Mouse (Mus musculus) liver, embryonic 16.5 days (tissue): ENCODE measurements around the gene BC024978. TPM values are rescaled to one million over a fixed set of nuclear protein-coding genes. Genes with fewer than 3 reads are reported as not detected.

Source experiments
- ATAC-seq: fragments of 200-750 bp; cut with Nextera tagmentation; 2 replicates; pipeline ENCODE4 v1.8.0; 2017; ENCODE audit warnings: low read depth, mild to moderate bottlenecking, moderate number of reproducible peaks, moderate library complexity
- H3K27ac ChIP-seq: fragments of 300-500 bp; sonication (generic); 2 replicates; pipeline ENCODE4 v1.5.1; 2014; ENCODE audit warnings: mild to moderate bottlenecking, low read length
- H3K27me3 ChIP-seq: fragments of 300-500 bp; sonication (generic); 2 replicates; pipeline ENCODE4 v1.6.1; 2014; ENCODE audit warnings: low read depth, low read length, mixed read lengths; ENCODE audit not compliant: control insufficient read depth, insufficient read depth
- H3K36me3 ChIP-seq: fragments of 300-500 bp; sonication (generic); 2 replicates; pipeline ENCODE4 v1.6.1; 2014; ENCODE audit warnings: mild to moderate bottlenecking; ENCODE audit not compliant: control insufficient read depth, insufficient read depth
- H3K4me1 ChIP-seq: fragments of 300-500 bp; sonication (generic); 2 replicates; pipeline ENCODE4 v1.6.1; 2014; ENCODE audit warnings: low read depth, low read length, mixed read lengths; ENCODE audit not compliant: control insufficient read depth
- H3K4me2 ChIP-seq: fragments of 300-500 bp; sonication (generic); 2 replicates; pipeline ENCODE4 v1.6.1; 2014; ENCODE audit warnings: low read depth, low read length, mixed read lengths
- H3K4me3 ChIP-seq: fragments of 300-500 bp; sonication (generic); 2 replicates; pipeline ENCODE4 v1.5.1; 2014; ENCODE audit warnings: low read depth, mild to moderate bottlenecking, low read length
- H3K9ac ChIP-seq: fragments of 300-500 bp; sonication (generic); 2 replicates; pipeline ENCODE4 v1.6.1; 2014; ENCODE audit warnings: low read depth, low read length
- H3K9me3 ChIP-seq: fragments of 300-500 bp; sonication (generic); replicated peaks from 2 replicates; pipeline ENCODE4 v1.6.1; 2016; ENCODE audit warnings: low read length; ENCODE audit not compliant: control insufficient read depth
- WGBS: fragments of 180-500 bp; shearing (Covaris S2); extraction: QIAGEN DNeasy Blood & Tissue Kit; methylation state at CpG from one replicate; pipeline ENCODE4 v1.1.7; 2014; ENCODE audit not compliant: insufficient replicate concordance; 5-methylcytosine and 5-hydroxymethylcytosine counted together
- polyA plus RNA-seq: library from polyadenylated mRNA; unstranded; fragments of >200 nt; fragmentation: Nextera tagmentation; extraction: Ambion mirVana; gene quantifications from 2 replicates; pipeline ENCODE4 v1.2.1, GENCODE M21; 2015

The BC024978 gene
- polyA plus RNA-seq, 1 experiment from 2014 or later, result 0.87 TPM

DNA sequence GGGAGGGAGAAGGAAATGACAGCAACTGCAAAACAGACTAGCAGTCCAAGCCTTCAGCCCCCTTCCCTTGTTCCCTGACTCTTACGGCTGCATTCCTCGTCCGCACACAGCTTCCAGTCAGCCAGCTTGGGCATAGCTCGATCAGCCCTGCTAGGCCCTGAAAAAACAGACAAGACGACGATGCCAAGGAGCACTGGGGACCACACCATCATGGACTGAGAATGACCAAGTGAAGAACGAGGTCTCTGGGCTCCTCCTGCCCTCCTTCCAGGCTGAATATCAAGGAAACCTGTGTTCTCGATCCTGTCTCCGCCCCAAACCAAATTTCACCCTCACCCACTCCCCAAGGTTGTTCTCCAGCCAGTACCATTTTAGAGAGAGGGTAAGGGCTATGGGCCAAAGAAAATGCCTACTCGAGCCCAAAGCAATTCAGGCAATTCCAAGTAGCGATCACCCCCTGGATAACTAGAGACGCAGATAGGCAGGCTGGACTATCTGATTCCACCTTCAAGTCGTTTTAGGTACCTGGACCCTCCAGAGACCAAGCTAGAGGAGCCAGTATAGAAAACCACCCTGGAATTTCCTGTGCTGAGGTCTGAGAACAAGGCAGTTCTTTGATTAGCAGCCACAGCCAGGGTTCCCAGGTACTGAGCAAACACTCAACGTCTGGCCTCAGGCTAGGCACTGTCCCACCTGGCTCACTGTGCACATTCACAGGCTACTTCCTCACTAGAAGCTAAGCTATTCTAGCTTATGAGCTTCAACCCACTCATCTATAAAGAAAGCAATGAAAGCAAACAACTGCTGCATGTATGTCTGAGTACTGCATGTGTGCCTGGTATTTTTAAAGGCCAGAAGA, 14.5 kb upstream of the BC024978 start, which contains the start of the genes Gm21983 and Mia:
TSS of gene Gm21983 (minus strand) at position 250 of the 859 bp plus-strand sequence.
TSS of gene Mia (minus strand) at position 321 of the 859 bp plus-strand sequence.
- Histone ChIP-seq H3K4me1 (peaks cover 19% of the 10 kb centered on the region), H3K27ac (no peak within 1 kb of the TSS), H3K36me3 (peaks cover 14% of the 10 kb centered on the region), H3K27me3 (no peaks in the 10 kb centered on the region), H3K9ac (no peak within 1 kb of the TSS), H3K4me2 (no peak within 1 kb of the TSS), H3K9me3 (no peaks in the 10 kb centered on the region), H3K4me3 (no peak within 1 kb of the TSS)
- 62% methylated on average over 14 of the region's 14 CpGs for WGBS
- no peak for ATAC-seq

DNA sequence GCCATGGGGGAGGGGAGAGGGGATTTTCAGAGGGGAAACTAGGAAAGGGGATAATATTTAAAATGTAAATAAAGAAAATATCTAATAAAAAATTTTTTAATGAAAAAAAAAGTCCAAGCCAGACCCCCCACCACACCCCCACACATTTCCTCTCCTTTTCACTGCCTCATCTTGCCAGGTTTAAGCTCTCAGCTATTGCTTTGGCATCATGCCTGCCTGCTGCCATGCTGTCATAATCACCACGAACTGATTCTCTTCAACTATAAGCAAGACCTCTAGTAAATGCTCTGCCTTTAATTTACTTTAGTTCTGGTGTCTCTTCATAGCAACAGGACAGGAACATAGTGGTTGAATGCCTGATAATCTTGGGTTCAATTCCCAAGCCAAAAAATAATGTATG, 13.1 kb upstream of the BC024978 start:
- H3K9me3 ChIP-seq, result no peaks in the 10 kb centered on the region

DNA sequence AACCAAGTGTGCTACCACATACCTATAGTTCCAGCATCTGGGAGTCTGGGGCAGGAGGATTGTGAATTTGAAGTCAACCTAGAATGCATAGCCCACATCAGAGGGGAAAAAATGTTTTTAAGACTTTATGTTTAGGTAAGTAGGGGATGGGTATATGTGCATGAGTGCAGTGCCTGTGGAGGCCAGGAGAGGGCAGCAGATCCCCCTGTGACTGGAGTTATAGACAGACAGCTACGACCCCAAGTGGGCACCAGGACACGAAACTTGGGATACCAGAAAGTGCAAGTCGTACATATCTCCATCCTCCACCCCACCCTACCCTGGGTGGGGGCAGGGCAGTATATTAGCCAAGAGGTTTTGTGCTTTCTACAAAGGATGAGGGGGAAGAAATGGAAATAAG, 10.6 kb upstream of the BC024978 start:
- Histone ChIP-seq H3K9me3 (no peaks in the 10 kb centered on the region), H3K4me1 (peaks cover 4% of the 10 kb centered on the region), H3K4me3 (no peak overlapping the region), H3K36me3 (peaks cover 44% of the 10 kb centered on the region), H3K27ac (no peak overlapping the region), H3K27me3 (no peaks in the 10 kb centered on the region), H3K4me2 (no peak overlapping the region), H3K9ac (no peak overlapping the region)
- ATAC-seq, result no peak
- WGBS, result 42% methylated on average over 3 of the region's 3 CpGs

More for the DNA sequence above, 13.1 kb upstream of the BC024978 start:
- no peak overlapping the region for H3K27ac ChIP-seq
- peaks cover 23% of the 10 kb centered on the region for H3K36me3 ChIP-seq
- H3K9ac ChIP-seq, result no peak overlapping the region
- peaks cover 19% of the 10 kb centered on the region for H3K4me1 ChIP-seq
- no peak overlapping the region for H3K4me3 ChIP-seq
- no peaks in the 10 kb centered on the region for H3K27me3 ChIP-seq
- no peak for ATAC-seq
- WGBS, result 53% methylated on average over 1 of the region's 1 CpGs
- no peak overlapping the region for H3K4me2 ChIP-seq

DNA sequence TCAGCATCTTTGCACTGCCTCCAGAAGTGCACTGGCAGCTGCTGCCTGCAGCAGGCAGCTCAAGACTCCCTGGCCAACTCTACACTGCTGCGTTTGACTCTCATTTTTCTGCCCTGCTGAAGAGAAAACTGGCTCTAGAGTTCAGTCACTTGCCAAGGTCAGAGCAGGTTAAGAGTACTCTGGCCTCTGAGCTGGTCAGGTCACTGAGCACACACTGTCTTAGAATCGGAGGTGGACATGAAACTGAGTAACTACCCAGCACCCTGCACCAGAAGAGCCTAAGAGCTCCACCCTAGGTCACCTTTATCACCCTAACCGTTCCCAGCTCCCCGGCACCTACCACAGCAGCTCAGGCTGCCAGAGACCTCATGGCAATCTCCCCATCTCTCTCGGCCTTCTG, 9.6 kb upstream of the BC024978 start:
- no peak for ATAC-seq
- H3K4me2 ChIP-seq, result no peak overlapping the region
- peaks cover 53% of the 10 kb centered on the region for H3K36me3 ChIP-seq
- no peaks in the 10 kb centered on the region for H3K4me1 ChIP-seq
- H3K4me3 ChIP-seq, result no peak overlapping the region
- no peaks in the 10 kb centered on the region for H3K9me3 ChIP-seq
- WGBS, result 73% methylated on average over 5 of the region's 5 CpGs
- H3K27ac ChIP-seq, result no peak overlapping the region
- H3K9ac ChIP-seq, result no peak overlapping the region
- no peaks in the 10 kb centered on the region for H3K27me3 ChIP-seq

DNA sequence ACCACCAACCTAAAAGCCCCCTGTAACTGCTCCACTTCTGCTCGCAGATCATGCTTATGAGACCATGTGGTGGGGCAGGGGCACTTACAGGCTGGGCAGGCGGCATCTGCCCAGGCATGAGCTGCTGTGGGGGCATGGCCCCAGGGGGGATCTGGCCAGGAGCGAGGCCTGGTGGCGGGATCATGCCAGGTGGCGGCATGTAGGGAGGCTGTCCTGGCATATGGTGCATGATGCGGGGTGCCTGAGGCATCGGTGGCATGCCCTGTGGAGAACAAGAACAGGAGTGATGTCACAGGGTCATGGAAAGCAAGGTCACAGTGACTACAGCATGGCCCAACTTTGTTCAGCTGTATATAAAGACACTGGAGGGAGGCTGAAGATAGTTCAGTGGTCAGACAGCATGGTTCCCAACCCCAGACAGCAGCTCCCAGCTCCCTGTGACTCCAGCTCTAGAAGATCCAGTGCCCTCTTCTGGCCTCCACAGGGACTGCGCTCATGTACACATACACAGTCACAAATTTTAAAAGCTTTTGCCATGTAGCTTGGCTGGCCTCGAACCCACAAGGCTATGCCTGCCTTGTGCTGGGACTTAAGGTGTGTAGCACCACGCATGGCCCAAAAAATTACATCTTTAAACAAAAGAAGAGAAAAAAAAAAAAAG, 6.2 kb upstream of the BC024978 start:
- H3K4me2 ChIP-seq, result no peak overlapping the region
- WGBS, result 86% methylated on average over 10 of the region's 10 CpGs
- H3K4me3 ChIP-seq, result no peak overlapping the region
- H3K9ac ChIP-seq, result no peak overlapping the region
- no peak overlapping the region for H3K27ac ChIP-seq
- H3K27me3 ChIP-seq, result no peaks in the 10 kb centered on the region
- peaks cover 75% of the 10 kb centered on the region for H3K36me3 ChIP-seq
- H3K4me1 ChIP-seq, result peaks cover under 1% of the 10 kb centered on the region
- H3K9me3 ChIP-seq, result no peaks in the 10 kb centered on the region
- no peak for ATAC-seq

DNA sequence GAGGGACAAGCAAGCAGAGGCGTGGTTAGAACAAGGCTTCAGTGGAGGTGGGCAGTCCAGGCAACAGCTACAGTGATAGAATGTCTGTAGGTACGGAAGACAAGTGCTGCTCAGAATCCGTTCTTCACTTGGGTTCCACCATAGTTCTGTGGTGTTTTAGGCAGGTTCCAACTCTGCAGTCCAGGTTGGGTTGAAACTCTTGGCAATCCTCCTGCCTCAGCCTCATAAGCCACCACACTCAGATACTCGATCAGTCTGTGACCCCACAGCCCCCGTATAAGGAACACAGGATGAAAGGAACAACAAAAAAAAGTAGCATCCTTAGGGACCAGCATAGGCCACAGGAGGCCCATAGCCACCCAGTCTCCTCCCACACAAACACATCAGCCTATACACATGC, 3.1 kb upstream of the BC024978 start:
- 84% methylated on average over 5 of the region's 5 CpGs for WGBS
- ATAC-seq, result no peak
- Histone ChIP-seq H3K27ac (no peak overlapping the region), H3K9me3 (no peaks in the 10 kb centered on the region), H3K4me1 (peaks cover 17% of the 10 kb centered on the region), H3K36me3 (peaks cover 53% of the 10 kb centered on the region), H3K4me2 (no peak overlapping the region), H3K9ac (no peak overlapping the region), H3K27me3 (no peaks in the 10 kb centered on the region), H3K4me3 (no peak overlapping the region)

DNA sequence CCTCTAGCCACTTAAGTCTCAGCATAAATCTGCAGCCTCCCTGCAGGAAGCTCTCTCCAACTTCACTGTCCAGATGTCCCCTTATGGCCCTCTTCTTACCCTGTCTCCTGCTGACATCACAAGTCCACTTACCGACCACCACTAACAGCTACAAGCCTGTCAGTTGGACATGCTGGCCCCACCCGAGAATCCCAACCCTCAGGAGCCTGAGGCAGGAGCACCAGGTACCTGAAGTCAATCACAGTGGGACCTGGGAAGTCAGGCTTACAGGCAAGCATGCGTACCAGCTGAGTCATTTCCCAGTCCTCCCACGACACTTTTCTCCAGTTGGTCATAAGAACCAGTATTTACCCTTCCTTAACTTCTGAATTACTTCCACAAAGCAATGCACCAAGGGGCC, 1.9 kb upstream of the BC024978 start:
- H3K27me3 ChIP-seq, result no peaks in the 10 kb centered on the region
- H3K4me3 ChIP-seq, result no peak overlapping the region
- no peaks in the 10 kb centered on the region for H3K9me3 ChIP-seq
- H3K4me1 ChIP-seq, result peaks cover 17% of the 10 kb centered on the region
- 71% methylated on average over 4 of the region's 4 CpGs for WGBS
- no peak overlapping the region for H3K27ac ChIP-seq
- ATAC-seq, result no peak
- H3K9ac ChIP-seq, result no peak overlapping the region
- H3K36me3 ChIP-seq, result peaks cover 44% of the 10 kb centered on the region
- no peak overlapping the region for H3K4me2 ChIP-seq

DNA sequence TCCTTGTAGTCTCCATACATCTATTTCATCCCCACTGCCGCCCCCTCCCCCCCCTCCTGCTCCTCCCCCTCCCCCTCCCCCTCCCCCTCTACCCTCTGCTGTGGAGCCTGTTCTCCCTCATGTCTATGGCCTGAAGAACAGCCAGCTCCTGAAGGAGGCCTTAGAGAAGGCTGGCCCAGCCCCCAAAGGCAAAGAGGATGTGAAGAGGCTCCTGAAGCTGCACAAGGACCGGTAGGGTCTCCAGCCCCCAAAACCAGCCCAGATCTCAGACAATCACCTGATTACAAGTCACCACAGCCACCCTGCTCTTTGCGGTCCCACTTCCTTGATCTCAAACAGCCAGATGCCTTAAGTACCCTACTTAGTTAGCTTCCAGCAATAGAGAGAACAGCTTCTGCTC, 1.6 kb downstream of the BC024978 start:
- H3K27me3 ChIP-seq, result no peaks in the 10 kb centered on the region
- peaks cover 11% of the 10 kb centered on the region for H3K36me3 ChIP-seq
- H3K27ac ChIP-seq, result no peak overlapping the region
- H3K4me1 ChIP-seq, result peaks cover 17% of the 10 kb centered on the region
- no peak overlapping the region for H3K4me2 ChIP-seq
- H3K9me3 ChIP-seq, result no peaks in the 10 kb centered on the region
- no peak for ATAC-seq
- no peak overlapping the region for H3K4me3 ChIP-seq
- no peak overlapping the region for H3K9ac ChIP-seq
- WGBS, result 69% methylated on average over 3 of the region's 3 CpGs

DNA sequence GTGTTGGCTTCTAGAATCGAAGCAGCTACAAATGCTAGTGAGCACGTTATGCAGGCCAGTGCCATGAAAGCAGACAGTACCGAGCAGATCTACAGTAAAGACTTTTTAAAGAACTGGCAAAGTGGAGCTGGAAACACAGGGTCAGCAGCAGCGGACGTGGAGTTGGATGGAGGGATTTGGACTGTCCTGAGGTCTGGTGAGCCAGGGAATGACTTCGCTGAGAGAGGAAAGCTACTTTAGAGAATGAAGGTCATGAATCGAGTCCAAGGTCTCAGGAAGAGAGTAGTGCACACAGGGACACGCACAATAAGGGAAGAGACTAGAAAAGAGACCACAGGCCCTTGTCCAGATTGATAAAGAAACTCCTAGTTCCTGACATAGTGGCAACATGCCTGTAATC, 2.1 kb downstream of the BC024978 start:
- Histone ChIP-seq H3K27ac (no peak overlapping the region), H3K9me3 (no peaks in the 10 kb centered on the region), H3K4me3 (no peak overlapping the region), H3K36me3 (peaks cover 6% of the 10 kb centered on the region), H3K27me3 (no peaks in the 10 kb centered on the region), H3K9ac (no peak overlapping the region), H3K4me2 (no peak overlapping the region), H3K4me1 (peaks cover 17% of the 10 kb centered on the region)
- no peak for ATAC-seq
- 67% methylated on average over 8 of the region's 8 CpGs for WGBS
